Mouse (Mus musculus): ENCODE measurements at regions not wholly inside any gene's neighbourhood (a gene's known extent, or its start where the extent isn't known, plus 50 kb on each side); places are given as distances from the start of the nearest gene placed in this dataset.
"Not testable (repeated sequence)": the region's sequence is repeated elsewhere in the genome, so short reads cannot be mapped to it uniquely, and the experiment has no call there.

- TF ChIP-seq CTCF (IDR thresholded peaks at IDR 0.05; ENCODE audit: low read depth), result no peak
- no peak for DNase-seq
- Histone ChIP-seq H3K9ac (no peak overlapping the region), H3K27me3 (ENCODE audit: insufficient read depth, low read length) (no peaks in the 10 kb centered on the region), H3K4me3 (ENCODE audit: low read depth, low read length) (no peak overlapping the region), H3K36me3 (ENCODE audit: insufficient read depth) (no peaks in the 10 kb centered on the region), H3K27ac (ENCODE audit: low read depth) (no peak overlapping the region), H3K4me2 (no peak overlapping the region), H3K4me1 (ENCODE audit: insufficient read depth) (no peaks in the 10 kb centered on the region), H3K9me3 (ENCODE audit: low read depth, low read length) (no peaks in the 10 kb centered on the region)
- WGBS, result 69% methylated on average over 4 of the region's 4 CpGs
- no peak for ATAC-seq (ENCODE audit: insufficient read depth)
These were observed 1453.2 kb upstream of the Gje1 start for GRCm38 (mm10) chr10:16171251-16171650.

DNA sequence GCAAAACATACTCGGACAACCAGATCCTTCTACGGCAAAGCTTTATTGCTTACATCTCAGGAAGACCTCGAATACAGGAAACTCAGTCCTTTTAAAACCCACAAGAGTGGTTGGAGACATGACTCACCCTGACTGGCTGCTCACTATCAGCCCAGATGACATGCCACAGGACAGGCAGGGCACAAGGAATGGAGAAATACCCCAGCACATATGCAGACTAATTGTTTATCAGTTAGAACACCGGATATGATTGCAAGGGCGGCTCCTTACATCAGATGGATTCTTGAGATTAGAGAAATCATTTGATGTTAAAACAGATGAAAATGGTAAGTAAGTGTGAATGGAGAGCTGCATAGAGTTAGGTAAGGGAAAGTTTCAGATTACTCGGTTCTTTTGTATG is 1441.5 kb upstream of the Gje1 start:
- not testable (repeated sequence) for H3K9me3 ChIP-seq (ENCODE audit: low read depth, low read length); ATAC-seq (ENCODE audit: insufficient read depth); H3K36me3 ChIP-seq (ENCODE audit: insufficient read depth); H3K4me1 ChIP-seq (ENCODE audit: insufficient read depth); H3K27ac ChIP-seq (ENCODE audit: low read depth); H3K4me2 ChIP-seq; H3K9ac ChIP-seq; H3K4me3 ChIP-seq (ENCODE audit: low read depth, low read length); H3K27me3 ChIP-seq (ENCODE audit: insufficient read depth, low read length); DNase-seq
- 72% methylated on average over 6 of the region's 6 CpGs for WGBS

GRCm38 (mm10) chr10:16158445-16158844 is 1440.4 kb upstream of the Gje1 start:
- 83% methylated on average over 3 of the region's 3 CpGs for WGBS
- H3K9ac ChIP-seq, result no peak overlapping the region
- H3K27me3 ChIP-seq (ENCODE audit: insufficient read depth, low read length), result no peaks in the 10 kb centered on the region
- TF ChIP-seq CTCF (IDR thresholded peaks at IDR 0.05; ENCODE audit: low read depth), result no peak
- H3K27ac ChIP-seq (ENCODE audit: low read depth), result no peak overlapping the region
- no peak overlapping the region for H3K4me2 ChIP-seq
- H3K36me3 ChIP-seq (ENCODE audit: insufficient read depth), result no peaks in the 10 kb centered on the region
- no peak overlapping the region for H3K4me3 ChIP-seq (ENCODE audit: low read depth, low read length)
- DNase-seq (no peak), ATAC-seq (ENCODE audit: insufficient read depth) (no peak)
- H3K4me1 ChIP-seq (ENCODE audit: insufficient read depth), result no peaks in the 10 kb centered on the region
- H3K9me3 ChIP-seq (ENCODE audit: low read depth, low read length), result no peaks in the 10 kb centered on the region

GRCm38 (mm10) chr10:16156954-16157353 is 1438.9 kb upstream of the Gje1 start:
- Histone ChIP-seq H3K4me2 (no peak overlapping the region), H3K27ac (ENCODE audit: low read depth) (no peak overlapping the region), H3K27me3 (ENCODE audit: insufficient read depth, low read length) (no peaks in the 10 kb centered on the region), H3K9me3 (ENCODE audit: low read depth, low read length) (no peaks in the 10 kb centered on the region), H3K4me1 (ENCODE audit: insufficient read depth) (no peaks in the 10 kb centered on the region), H3K36me3 (ENCODE audit: insufficient read depth) (no peaks in the 10 kb centered on the region), H3K4me3 (ENCODE audit: low read depth, low read length) (no peak overlapping the region), H3K9ac (no peak overlapping the region)
- TF ChIP-seq CTCF (IDR thresholded peaks at IDR 0.05; ENCODE audit: low read depth), result no peak
- DNase-seq (no peak), ATAC-seq (ENCODE audit: insufficient read depth) (no peak)
- WGBS, result 74% methylated on average over 5 of the region's 5 CpGs

DNA sequence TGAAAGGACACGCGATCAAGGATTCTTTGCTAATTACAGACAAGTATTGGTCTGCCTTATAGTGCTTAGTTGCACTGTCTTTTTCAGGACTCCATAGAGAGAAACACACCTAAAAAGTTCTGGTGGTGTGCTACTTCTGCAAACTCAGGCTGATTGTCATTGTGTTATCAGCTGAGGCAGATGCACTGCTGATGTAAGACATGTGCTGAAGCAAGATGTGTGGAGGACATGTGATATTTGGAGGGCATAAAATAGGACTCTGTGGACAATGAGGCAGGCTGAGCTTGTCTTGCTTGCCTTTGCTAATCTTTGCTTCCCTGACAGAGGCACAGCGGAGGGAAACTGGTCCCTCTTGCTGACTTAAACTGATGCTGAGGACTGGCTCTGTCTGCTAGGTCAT is 1431.0 kb upstream of the Gje1 start:
- DNase-seq, result no peak
- H3K4me2 ChIP-seq, result no peak overlapping the region
- H3K9me3 ChIP-seq (ENCODE audit: low read depth, low read length), result no peaks in the 10 kb centered on the region
- H3K9ac ChIP-seq, result no peak overlapping the region
- 81% methylated on average over 3 of the region's 3 CpGs for WGBS
- H3K4me3 ChIP-seq (ENCODE audit: low read depth, low read length), result no peak overlapping the region
- H3K27me3 ChIP-seq (ENCODE audit: insufficient read depth, low read length), result no peaks in the 10 kb centered on the region
- ATAC-seq (ENCODE audit: insufficient read depth), result no peak
- H3K36me3 ChIP-seq (ENCODE audit: insufficient read depth), result no peaks in the 10 kb centered on the region
- H3K4me1 ChIP-seq (ENCODE audit: insufficient read depth), result no peaks in the 10 kb centered on the region
- no peak for TF ChIP-seq CTCF (IDR thresholded peaks at IDR 0.05; ENCODE audit: low read depth)
- no peak overlapping the region for H3K27ac ChIP-seq (ENCODE audit: low read depth)

DNA sequence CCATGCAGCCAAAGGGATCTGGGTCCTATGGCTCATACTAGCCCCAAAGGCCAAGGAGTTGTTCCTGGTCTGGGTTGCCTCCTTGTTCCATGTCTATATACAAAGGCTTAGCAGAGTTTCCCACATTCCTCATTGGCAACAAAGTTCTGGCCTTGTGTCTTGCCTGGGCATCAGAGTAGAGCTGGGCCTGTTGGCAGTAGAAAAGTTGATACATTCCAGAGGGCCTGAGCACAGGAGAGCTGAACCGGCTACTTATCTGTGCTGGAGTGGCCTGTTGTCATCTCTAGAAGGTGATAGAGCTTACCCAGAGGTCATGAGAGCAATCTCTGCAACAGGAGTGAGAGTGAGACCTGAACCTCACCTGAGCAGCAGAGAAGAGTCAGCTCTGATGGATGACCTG is 1427.4 kb upstream of the Gje1 start:
- no peaks in the 10 kb centered on the region for H3K9me3 ChIP-seq (ENCODE audit: low read depth, low read length)
- H3K27ac ChIP-seq (ENCODE audit: low read depth), result no peak overlapping the region
- TF ChIP-seq CTCF (IDR thresholded peaks at IDR 0.05; ENCODE audit: low read depth), result no peak
- no peak for DNase-seq
- no peak overlapping the region for H3K4me3 ChIP-seq (ENCODE audit: low read depth, low read length)
- no peaks in the 10 kb centered on the region for H3K36me3 ChIP-seq (ENCODE audit: insufficient read depth)
- H3K27me3 ChIP-seq (ENCODE audit: insufficient read depth, low read length), result no peaks in the 10 kb centered on the region
- no peak for ATAC-seq (ENCODE audit: insufficient read depth)
- H3K4me2 ChIP-seq, result no peak overlapping the region
- 48% methylated on average over 1 of the region's 1 CpGs for WGBS
- no peak overlapping the region for H3K9ac ChIP-seq
- no peaks in the 10 kb centered on the region for H3K4me1 ChIP-seq (ENCODE audit: insufficient read depth)

DNA sequence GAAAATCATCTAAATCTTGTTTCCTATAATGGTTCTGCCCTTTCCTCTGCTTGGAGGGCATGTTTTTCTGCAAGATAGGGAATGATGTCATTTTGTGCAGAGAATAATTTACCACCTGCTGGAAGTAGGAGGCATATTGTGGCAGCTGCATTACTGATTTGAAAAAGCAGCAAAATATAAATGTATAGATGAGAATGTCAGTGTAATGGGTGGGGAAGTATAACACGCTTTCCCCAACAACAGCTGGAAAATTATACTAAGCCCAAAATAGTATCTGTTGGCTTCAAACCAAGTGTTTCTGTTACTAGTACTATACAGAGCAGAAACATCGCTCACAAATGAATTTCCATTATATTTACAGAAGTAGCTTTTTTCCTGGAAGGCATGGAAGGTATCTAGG is 1405.9 kb upstream of the Gje1 start:
- peak; percentile 27 for DNase-seq
- H3K9me3 ChIP-seq (ENCODE audit: low read depth, low read length), result no peaks in the 10 kb centered on the region
- ATAC-seq (ENCODE audit: insufficient read depth), result no peak
- no peak for TF ChIP-seq CTCF (IDR thresholded peaks at IDR 0.05; ENCODE audit: low read depth)
- H3K9ac ChIP-seq, result no peak overlapping the region
- no peaks in the 10 kb centered on the region for H3K27me3 ChIP-seq (ENCODE audit: insufficient read depth, low read length)
- no peak overlapping the region for H3K27ac ChIP-seq (ENCODE audit: low read depth)
- no peak overlapping the region for H3K4me2 ChIP-seq
- WGBS, result 54% methylated on average over 2 of the region's 2 CpGs
- no peaks in the 10 kb centered on the region for H3K36me3 ChIP-seq (ENCODE audit: insufficient read depth)
- no peaks in the 10 kb centered on the region for H3K4me1 ChIP-seq (ENCODE audit: insufficient read depth)
- H3K4me3 ChIP-seq (ENCODE audit: low read depth, low read length), result no peak overlapping the region

GRCm38 (mm10) chr10:16088210-16088609 is 1370.2 kb upstream of the Gje1 start:
- Histone ChIP-seq H3K9ac (no peak overlapping the region), H3K27ac (ENCODE audit: low read depth) (no peak overlapping the region), H3K27me3 (ENCODE audit: insufficient read depth, low read length) (no peaks in the 10 kb centered on the region), H3K36me3 (ENCODE audit: insufficient read depth) (no peaks in the 10 kb centered on the region), H3K4me3 (ENCODE audit: low read depth, low read length) (no peak overlapping the region), H3K4me2 (no peak overlapping the region), H3K4me1 (ENCODE audit: insufficient read depth) (no peaks in the 10 kb centered on the region), H3K9me3 (ENCODE audit: low read depth, low read length) (no peaks in the 10 kb centered on the region)
- no peak for DNase-seq
- TF ChIP-seq CTCF (IDR thresholded peaks at IDR 0.05; ENCODE audit: low read depth), result no peak
- WGBS, result 84% methylated on average over 3 of the region's 3 CpGs
- no peak for ATAC-seq (ENCODE audit: insufficient read depth)

All from lung, embryonic 14.5 days (tissue).